Mouse (Mus musculus) central nervous system, embryonic 14 days (tissue): Measurements from ENCODE around the gene Gm20767. TPM values are rescaled to one million over a fixed set of nuclear protein-coding genes. Genes with fewer than 3 reads are reported as not detected.

Source experiments
- polyA plus RNA-seq: library from polyadenylated mRNA; depleted of rRNA; stranded (reverse); fragments of >200 nt; gene quantifications from 2 replicates; pipeline ENCODE4 v1.2.3, GENCODE M21; 2012; rRNA removed

Gm20767 gene
- polyA plus RNA-seq: not detected in 2 replicates

GRCm38 (mm10) chr13:120139946-120140345 lies at the start of gene Gm20767:
Gene Gm20767 (plus strand): TSS chr13:120140246.

GRCm38 (mm10) chr13:120172133-120172532 lies 32.1 kb downstream of the Gm20767 start, which contains the start of gene Gm21818:
Gene Gm21818 (plus strand): TSS chr13:120172433.

Other genes starting within 250 kb of the Gm20767 start
- gene Tcstv1, start 245.5 kb upstream of the Gm20767 start, polyA plus RNA-seq: not detected in 2 replicates
- gene Gm21761, start 211.0 kb upstream of the Gm20767 start, polyA plus RNA-seq: not detected in 2 replicates
- gene B020031M17Rik, start 189.4 kb upstream of the Gm20767 start, polyA plus RNA-seq: not detected in 2 replicates
- not detected in 2 replicates for gene Gm36079, start 113.2 kb upstream of the Gm20767 start, polyA plus RNA-seq
- gene Gm21188, start 88.1 kb upstream of the Gm20767 start, polyA plus RNA-seq: 0.06 TPM in 2 replicates
- gene Gm21818, start 32.2 kb downstream of the Gm20767 start, polyA plus RNA-seq: not detected in 2 replicates
- not detected in 2 replicates for gene Gm21762, start 75.7 kb downstream of the Gm20767 start, polyA plus RNA-seq
- gene Gm21731, start 98.9 kb downstream of the Gm20767 start, polyA plus RNA-seq: not detected in 2 replicates
- not detected in 2 replicates for gene AF067061, start 122.9 kb downstream of the Gm20767 start, polyA plus RNA-seq
- gene BC147527, start 160.1 kb downstream of the Gm20767 start, polyA plus RNA-seq: 0.11 and 0.17 TPM in 2 replicates
- gene Tcstv3, start 176.6 kb downstream of the Gm20767 start, polyA plus RNA-seq: not detected in 2 replicates